Mouse (Mus musculus): ENCODE results near the gene Tapbpl.
A peak's percentile ranks its signal among the peaks of the same experiment; 100 is the strongest.
"Not testable (repeated sequence)": the region's sequence is repeated elsewhere in the genome, so short reads cannot be mapped to it uniquely, and the experiment has no call there.

Gene Tapbpl

GRCm38 (mm10) chr6:125231117-125232044, at the start of gene Tapbpl:
Tapbpl (minus strand) TSS chr6:125231860.
- no peak for DNase-seq (ENCODE audit: extremely low read depth, low read depth, low spot score)

GRCm38 (mm10) chr6:125279729-125280128, 48.1 kb upstream of the Tapbpl start:
- DNase-seq (ENCODE audit: extremely low read depth, low read depth, low spot score) = no peak

DNA sequence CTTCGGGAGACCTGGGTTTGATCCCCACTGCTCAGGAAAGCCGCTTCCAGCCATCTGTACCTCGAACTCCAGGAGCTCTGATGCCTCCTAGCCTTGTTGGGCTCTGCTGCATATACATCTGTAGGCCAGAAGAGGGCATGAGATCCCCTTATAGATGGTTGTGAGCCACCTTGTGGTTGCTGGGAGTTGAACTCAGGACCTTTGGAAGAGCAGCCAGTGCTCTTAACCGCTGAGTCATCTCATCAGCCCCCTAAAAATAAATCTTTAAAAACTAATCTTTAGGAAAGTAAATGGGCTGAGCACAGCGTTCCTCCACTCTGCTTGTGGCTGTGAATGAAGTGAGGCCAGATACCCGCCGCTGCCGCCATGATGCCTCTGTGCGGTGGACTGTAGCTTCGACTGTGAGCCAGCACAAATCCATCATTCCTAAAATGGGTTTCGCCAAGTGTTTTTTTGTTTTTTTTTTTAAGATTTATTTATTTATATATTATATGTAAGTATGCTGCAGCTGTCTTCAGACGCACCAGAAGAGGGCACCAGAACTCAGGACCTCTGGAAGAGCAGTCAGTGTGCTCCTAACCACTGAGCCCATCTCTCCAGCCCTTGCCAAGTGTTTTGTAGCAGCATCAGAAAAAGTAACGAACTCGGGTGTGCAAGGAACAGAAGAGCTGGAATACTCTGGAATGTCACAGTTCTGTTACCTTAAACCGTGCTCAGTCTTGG, 43.3 kb upstream of the Tapbpl start:
- no peak for DNase-seq (ENCODE audit: extremely low read depth, low read depth, low spot score)

GRCm38 (mm10) chr6:125272228-125272785, 40.6 kb upstream of the Tapbpl start:
- DNase-seq (ENCODE audit: extremely low read depth, low read depth, low spot score) = no peak

DNA sequence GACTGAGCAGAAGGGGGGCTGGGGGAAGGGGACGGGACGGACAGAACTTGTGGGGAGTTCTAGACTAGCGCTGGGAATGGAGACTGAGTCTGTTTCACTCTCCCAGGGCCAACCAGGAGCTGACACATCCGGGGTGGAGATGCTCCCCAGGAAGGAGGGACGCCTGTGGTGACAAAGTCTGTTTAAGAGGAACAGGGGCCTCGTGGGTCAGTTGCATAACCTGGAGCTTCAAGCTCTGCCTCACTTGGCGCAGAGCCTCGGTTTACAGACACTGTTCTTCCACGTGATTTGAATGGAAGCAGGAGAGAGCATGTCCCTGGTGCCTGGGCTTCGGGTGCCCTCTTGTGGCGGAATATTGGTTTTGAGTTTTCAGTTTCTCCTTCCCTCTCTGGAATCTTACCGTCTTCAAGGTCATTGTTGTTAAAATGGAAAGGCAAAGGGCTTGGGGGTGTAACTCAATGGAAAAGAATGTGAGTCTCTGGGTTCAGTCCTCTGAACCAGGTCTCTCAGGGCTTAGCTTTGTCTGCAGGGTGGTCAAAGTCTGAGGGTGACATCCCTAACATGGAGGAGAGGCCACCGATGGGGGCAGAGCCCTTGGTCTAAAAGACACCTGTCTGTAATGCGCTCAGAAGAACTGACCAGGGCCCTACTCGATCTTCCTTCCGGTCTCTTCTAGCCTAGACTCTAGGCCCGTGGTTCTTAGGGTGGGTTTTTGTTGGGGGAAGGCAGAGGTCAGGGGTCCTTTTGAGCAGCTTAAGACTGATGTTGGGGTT, 40.0 kb upstream of the Tapbpl start:
- DNase-seq (ENCODE audit: extremely low read depth, low read depth, low spot score) = peak; percentile 88

DNA sequence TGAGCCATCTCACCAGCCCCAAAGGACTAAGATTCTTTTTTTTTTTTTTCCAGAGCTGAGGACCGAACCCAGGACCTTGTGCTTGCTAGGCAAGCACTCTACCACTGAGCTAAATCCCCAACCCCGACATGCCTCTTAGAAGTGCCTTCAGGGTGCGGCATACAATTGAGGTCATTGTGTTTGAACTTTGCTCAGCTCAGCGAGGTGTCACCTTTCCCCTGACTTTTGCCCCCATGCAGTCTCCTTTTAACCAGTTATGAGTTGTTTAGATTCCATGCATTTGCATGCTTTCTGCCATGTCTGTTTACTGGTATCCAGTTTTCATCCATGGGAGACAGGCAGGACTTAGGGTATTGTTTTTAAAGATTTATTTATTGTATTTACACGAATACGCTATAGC, 37.1 kb upstream of the Tapbpl start:
- no peak for DNase-seq (ENCODE audit: extremely low read depth, low read depth, low spot score)

DNA sequence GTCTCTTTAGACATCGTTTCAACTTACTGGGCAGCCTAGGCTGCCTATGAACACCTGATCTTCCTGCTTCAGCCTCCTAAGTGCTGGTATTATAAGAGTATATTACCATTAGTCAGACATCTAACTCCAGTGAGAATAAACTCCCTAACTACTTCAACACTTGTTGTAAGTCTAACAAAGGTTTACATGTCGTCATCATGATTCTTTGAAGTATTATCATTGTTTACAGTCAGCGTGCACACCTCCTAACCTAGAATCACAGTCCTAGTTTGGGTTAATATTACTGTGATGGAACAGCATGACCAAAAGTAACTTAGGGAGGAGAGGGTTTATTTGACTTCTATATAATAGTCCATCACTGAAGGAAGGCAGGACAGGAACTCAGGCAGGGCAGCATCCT, 35.8 kb upstream of the Tapbpl start:
- DNase-seq (ENCODE audit: extremely low read depth, low read depth, low spot score) = no peak

DNA sequence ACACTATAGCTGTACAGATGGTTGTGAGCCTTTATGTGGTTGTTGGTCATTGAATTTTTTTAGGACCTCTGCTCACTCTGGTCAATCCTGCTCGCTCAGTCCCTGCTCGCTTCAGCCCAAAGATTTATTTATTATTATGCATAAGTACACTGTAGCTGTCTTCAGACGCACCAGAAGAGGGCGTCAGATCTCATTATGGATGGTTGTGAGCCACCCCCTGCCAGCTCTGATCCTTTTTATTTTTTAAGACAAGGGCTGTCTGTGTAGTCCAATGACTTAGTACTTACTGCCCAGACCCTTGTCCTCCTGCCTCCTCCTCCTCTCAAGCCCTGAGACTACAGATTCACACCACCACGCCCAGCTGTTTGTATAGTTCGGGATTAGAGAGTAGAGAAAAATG, 34.9 kb upstream of the Tapbpl start:
- not testable (repeated sequence) for DNase-seq (ENCODE audit: extremely low read depth, low read depth, low spot score)

DNA sequence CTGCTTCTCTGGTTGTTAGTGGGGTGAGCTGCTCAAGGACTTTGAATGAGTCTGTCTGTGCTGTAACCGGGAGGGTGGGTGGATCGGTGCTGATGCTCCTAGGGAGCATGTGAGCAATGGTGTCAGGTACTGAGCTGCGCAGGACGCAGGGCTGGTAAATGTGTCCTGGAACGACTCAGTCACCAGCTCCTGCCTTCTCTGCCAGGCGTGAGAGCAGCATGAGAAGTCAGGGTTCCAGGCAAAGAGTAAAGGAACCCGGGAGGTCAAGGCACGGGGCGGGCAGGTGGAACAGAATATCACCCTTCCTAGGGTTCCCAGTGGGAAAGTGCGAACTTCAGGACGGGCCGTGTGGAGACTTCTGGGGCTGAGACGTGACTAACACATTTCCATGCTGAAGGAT, 34.4 kb upstream of the Tapbpl start:
- no peak for DNase-seq (ENCODE audit: extremely low read depth, low read depth, low spot score)

DNA sequence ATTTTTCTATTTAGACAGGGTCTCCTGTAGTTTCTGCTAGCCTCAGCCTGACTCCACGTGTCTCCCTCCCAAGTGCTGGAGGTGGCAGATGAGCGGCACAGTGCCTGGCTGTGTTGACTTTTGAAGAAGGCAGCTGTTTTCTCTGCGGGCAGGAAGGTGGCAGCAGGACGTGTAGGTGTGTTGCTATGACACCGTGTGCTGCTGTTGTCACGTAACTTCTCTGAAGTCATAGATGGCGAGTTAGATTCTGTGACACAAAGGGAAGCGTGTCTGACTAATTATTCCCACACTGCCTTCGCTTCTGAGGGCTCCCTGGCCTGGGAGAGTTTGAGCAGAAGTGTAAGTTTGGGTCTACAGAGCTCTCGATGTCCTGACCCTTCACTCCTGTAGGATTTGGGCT, 33.6 kb upstream of the Tapbpl start:
- DNase-seq (ENCODE audit: extremely low read depth, low read depth, low spot score) = no peak

DNA sequence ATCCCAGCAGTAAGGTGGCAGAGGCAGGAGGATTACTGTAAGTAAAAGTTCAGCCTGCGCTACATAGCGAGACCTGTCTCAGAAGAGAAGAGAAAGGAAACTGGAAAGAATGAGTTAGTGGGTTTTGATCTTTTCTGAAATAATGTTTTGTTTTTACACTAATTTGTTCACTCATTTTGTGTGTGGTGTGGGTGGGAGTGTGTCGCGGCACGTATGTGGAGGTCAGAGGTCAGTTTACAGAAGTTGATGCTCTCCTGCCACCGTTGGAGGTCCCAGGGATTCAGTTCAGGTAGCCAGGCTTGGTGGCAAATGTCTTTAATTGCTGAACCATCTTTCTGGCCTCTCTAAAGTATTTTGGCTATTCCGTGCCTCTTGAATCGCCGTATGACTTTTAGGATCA, 32.6 kb upstream of the Tapbpl start:
- no peak for DNase-seq (ENCODE audit: extremely low read depth, low read depth, low spot score)

- DNase-seq (ENCODE audit: extremely low read depth, low read depth, low spot score) = no peak
Measured at GRCm38 (mm10) chr6:125260006-125260555, 28.4 kb upstream of the Tapbpl start.

DNA sequence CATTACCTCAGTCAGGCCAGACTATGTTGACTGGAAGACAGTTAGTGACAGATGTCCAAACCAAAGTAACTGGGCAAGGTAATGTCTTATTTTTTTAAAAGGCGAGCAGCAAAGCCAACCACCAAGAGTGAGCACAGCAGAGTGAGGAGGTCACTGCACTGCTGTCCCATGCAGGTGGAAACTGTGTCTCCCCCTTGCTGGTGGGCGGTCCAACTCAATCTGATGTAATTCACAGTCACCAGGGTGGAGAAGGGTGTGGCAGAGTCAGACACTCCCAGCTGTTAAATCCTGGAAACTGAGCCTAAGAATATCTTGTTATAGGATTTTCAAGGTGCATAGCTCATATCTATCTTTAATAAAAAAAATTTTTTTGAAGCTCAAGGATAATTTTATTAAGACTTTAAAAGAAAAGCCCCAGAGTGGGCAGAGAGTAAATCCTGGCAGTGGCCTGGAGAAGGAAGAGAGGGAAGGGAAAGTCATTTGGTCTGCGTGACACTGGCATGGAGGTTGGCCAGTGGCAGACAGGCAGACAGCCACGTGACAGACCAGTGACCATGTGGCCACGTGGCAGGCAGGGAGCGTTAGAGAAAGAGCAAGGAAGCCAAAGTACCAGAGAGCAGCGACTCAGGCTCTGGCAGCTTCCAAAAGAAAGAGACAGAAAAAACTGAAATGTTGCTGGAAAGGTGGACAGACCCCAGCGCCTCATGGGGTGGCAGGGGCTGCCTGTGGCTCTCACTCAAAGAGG, 24.7 kb upstream of the Tapbpl start:
- no peak for DNase-seq (ENCODE audit: extremely low read depth, low read depth, low spot score)

- DNase-seq (ENCODE audit: extremely low read depth, low read depth, low spot score) = no peak
Measured at GRCm38 (mm10) chr6:125255516-125256044, 23.9 kb upstream of the Tapbpl start.

GRCm38 (mm10) chr6:125253863-125254715, 22.4 kb upstream of the Tapbpl start:
- no peak for DNase-seq (ENCODE audit: extremely low read depth, low read depth, low spot score)

DNA sequence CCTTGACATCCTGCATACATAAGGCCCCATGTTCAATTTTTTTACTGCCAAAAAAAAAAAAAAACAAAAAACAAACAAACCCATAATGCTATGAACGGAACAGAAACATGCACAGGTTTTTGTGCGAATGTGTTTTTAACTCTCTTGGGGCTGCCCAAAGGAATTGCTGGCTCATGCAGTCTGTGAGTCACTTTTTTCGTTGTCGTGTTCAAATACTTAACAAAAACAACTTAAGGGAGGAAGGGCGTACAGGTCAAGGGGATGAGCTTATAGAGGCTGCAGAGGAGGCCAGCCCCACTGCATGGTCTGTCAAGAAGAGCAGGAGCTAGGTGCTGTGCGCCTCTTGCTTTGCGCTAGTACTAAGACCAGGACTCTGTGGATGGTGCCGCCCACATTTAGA, 21.1 kb upstream of the Tapbpl start:
- no peak for DNase-seq (ENCODE audit: extremely low read depth, low read depth, low spot score)

DNA sequence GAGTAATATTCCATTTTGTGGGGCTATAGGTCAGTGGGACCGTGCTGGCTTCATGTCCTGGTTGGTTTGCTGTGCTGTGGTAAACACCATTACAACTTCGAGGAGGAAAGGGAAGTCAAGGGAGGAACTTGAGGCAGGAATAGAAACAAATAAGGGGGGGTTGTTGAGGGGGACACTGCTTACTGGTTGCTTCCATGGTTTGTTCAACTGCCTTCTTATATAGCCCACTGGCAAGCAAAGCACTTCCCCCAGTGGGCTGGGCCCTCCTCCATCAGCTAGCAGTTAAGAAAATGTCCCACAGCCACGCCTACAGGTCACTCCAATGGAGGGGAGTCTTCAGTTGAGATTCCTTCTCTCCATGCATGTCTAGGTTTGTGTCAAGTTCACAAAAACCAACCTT, 20.6 kb upstream of the Tapbpl start:
- DNase-seq (ENCODE audit: extremely low read depth, low read depth, low spot score) = no peak

DNA sequence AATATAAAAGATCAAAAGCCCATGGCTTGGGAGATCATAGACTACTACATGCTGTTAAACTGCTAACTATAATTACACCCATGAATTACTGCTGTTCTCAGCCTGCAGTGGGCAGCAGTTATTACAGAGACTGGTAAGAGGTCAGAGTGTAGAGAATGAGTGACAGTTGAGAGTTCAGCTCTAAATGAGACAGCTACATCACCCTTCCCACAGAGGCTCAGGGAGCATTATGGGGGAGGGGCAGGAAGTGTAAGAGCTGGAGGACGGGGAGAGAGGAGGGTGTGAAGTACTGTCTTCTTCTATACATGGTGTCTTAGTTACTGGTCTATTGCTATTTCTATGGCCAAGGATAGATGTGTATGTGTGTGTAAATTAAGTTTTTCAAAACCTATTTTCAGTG, 12.9 kb upstream of the Tapbpl start:
- no peak for DNase-seq (ENCODE audit: extremely low read depth, low read depth, low spot score)

- DNase-seq (ENCODE audit: extremely low read depth, low read depth, low spot score) = no peak
Measured at GRCm38 (mm10) chr6:125241566-125241965, 9.9 kb upstream of the Tapbpl start.

Measured in fat pad, adult 2 months (tissue).